Mouse (Mus musculus) hindbrain, embryonic 13.5 days (tissue): ENCODE measurements at regions not wholly inside any gene's neighbourhood (a gene's known extent, or its start where the extent isn't known, plus 50 kb on each side); places are given as distances from the start of the nearest gene placed in this dataset.

Experiments
- ATAC-seq: fragments of 200-750 bp; cut with Nextera tagmentation; 2 replicates; pipeline ENCODE4 v1.8.0; 2017; ENCODE audit warnings: moderate TSS enrichment; ENCODE audit not compliant: low FRiP score
- H3K27ac ChIP-seq: fragments of 300-500 bp; sonication (generic); 2 replicates; pipeline ENCODE4 v1.5.1; 2015; ENCODE audit warnings: inconsistent platforms, mild to moderate bottlenecking, moderate library complexity
- H3K27me3 ChIP-seq: fragments of 300-500 bp; sonication (generic); 2 replicates; pipeline ENCODE4 v1.6.1; 2015; ENCODE audit warnings: mild to moderate bottlenecking, inconsistent platforms
- H3K36me3 ChIP-seq: fragments of 300-500 bp; sonication (generic); 2 replicates; pipeline ENCODE4 v1.6.1; 2015; ENCODE audit warnings: mild to moderate bottlenecking, inconsistent platforms
- H3K4me1 ChIP-seq: fragments of 300-500 bp; sonication (generic); replicated peaks from 2 replicates; pipeline ENCODE4 v1.6.1; 2015; ENCODE audit warnings: inconsistent platforms
- H3K4me2 ChIP-seq: fragments of 300-500 bp; sonication (generic); 2 replicates; pipeline ENCODE4 v1.6.1; 2015; ENCODE audit warnings: inconsistent platforms, mild to moderate bottlenecking, moderate library complexity
- H3K4me3 ChIP-seq: fragments of 300-500 bp; sonication (generic); 2 replicates; pipeline ENCODE4 v1.5.1; 2015; ENCODE audit warnings: mild to moderate bottlenecking, inconsistent platforms
- H3K9ac ChIP-seq: fragments of 300-500 bp; sonication (generic); 2 replicates; pipeline ENCODE4 v1.6.1; 2015; ENCODE audit warnings: mild to moderate bottlenecking, inconsistent platforms
- H3K9me3 ChIP-seq: fragments of 300-500 bp; sonication (generic); 2 replicates; pipeline ENCODE4 v1.6.1; 2016; ENCODE audit warnings: inconsistent platforms
- WGBS: fragments of 180-500 bp; shearing (Covaris S2); methylation state at CpG from one replicate; pipeline ENCODE4 v1.1.7; 2015; 5-methylcytosine and 5-hydroxymethylcytosine counted together

- Histone ChIP-seq H3K9ac (no peak overlapping the region), H3K4me1 (peaks cover 9% of the 10 kb centered on the region), H3K27me3 (no peaks in the 10 kb centered on the region), H3K4me2 (no peak overlapping the region), H3K36me3 (no peaks in the 10 kb centered on the region), H3K9me3 (no peaks in the 10 kb centered on the region), H3K4me3 (no peak overlapping the region), H3K27ac (0 out of 2 replicates have a peak overlapping the region, but pooled peaks have one; percentile 8)
- ATAC-seq, result no peak
- 41% methylated on average over 2 of the region's 2 CpGs for WGBS
These were observed 104.7 kb upstream of the Camk2d start for GRCm38 (mm10) chr3:126491251-126491913.

- Histone ChIP-seq H3K27ac (0 out of 2 replicates have a peak overlapping the region, but pooled peaks have one; percentile 8), H3K4me3 (no peak overlapping the region), H3K9me3 (no peaks in the 10 kb centered on the region), H3K27me3 (no peaks in the 10 kb centered on the region), H3K4me2 (no peak overlapping the region), H3K36me3 (no peaks in the 10 kb centered on the region), H3K9ac (no peak overlapping the region), H3K4me1 (peaks cover 9% of the 10 kb centered on the region)
- no peak for ATAC-seq
- 90% methylated on average over 3 of the region's 3 CpGs for WGBS
These were observed 104.2 kb upstream of the Camk2d start for GRCm38 (mm10) chr3:126491914-126492265.

GRCm38 (mm10) chr3:126498823-126499222 is 97.3 kb upstream of the Camk2d start:
- 73% methylated on average over 2 of the region's 2 CpGs for WGBS
- no peak for ATAC-seq
- Histone ChIP-seq H3K9me3 (no peaks in the 10 kb centered on the region), H3K4me2 (no peak overlapping the region), H3K27me3 (no peaks in the 10 kb centered on the region), H3K36me3 (no peaks in the 10 kb centered on the region), H3K4me3 (no peak overlapping the region), H3K27ac (no peak overlapping the region), H3K9ac (no peak overlapping the region), H3K4me1 (no peaks in the 10 kb centered on the region)

- no peak for ATAC-seq
- no peaks in the 10 kb centered on the region for H3K9me3 ChIP-seq
- no peak overlapping the region for H3K4me3 ChIP-seq
- H3K27me3 ChIP-seq, result no peaks in the 10 kb centered on the region
- 81% methylated on average over 2 of the region's 2 CpGs for WGBS
- no peaks in the 10 kb centered on the region for H3K4me1 ChIP-seq
- H3K36me3 ChIP-seq, result no peaks in the 10 kb centered on the region
- H3K9ac ChIP-seq, result no peak overlapping the region
- H3K4me2 ChIP-seq, result no peak overlapping the region
- H3K27ac ChIP-seq, result no peak overlapping the region
These were observed 95.9 kb upstream of the Camk2d start for GRCm38 (mm10) chr3:126500247-126500646.

- no peak for ATAC-seq
- Histone ChIP-seq H3K9ac (no peak overlapping the region), H3K4me3 (no peak overlapping the region), H3K9me3 (no peaks in the 10 kb centered on the region), H3K4me1 (no peaks in the 10 kb centered on the region), H3K36me3 (no peaks in the 10 kb centered on the region), H3K4me2 (no peak overlapping the region), H3K27ac (no peak overlapping the region), H3K27me3 (no peaks in the 10 kb centered on the region)
- 94% methylated on average over 2 of the region's 2 CpGs for WGBS
These were observed 94.3 kb upstream of the Camk2d start for GRCm38 (mm10) chr3:126501826-126502225.

GRCm38 (mm10) chr3:126505685-126506084 is 90.4 kb upstream of the Camk2d start:
- Histone ChIP-seq H3K4me1 (no peaks in the 10 kb centered on the region), H3K9ac (no peak overlapping the region), H3K4me3 (no peak overlapping the region), H3K27me3 (no peaks in the 10 kb centered on the region), H3K9me3 (peaks cover 5% of the 10 kb centered on the region; the same call in 1 of the 2 replicates), H3K36me3 (no peaks in the 10 kb centered on the region), H3K4me2 (no peak overlapping the region), H3K27ac (no peak overlapping the region)
- WGBS, result 73% methylated on average over 1 of the region's 1 CpGs
- ATAC-seq, result no peak

- Histone ChIP-seq H3K27ac (no peak overlapping the region), H3K9me3 (peaks cover under 1% of the 10 kb centered on the region; the same call in 1 of the 2 replicates), H3K4me2 (no peak overlapping the region), H3K4me1 (no peaks in the 10 kb centered on the region), H3K4me3 (no peak overlapping the region), H3K27me3 (no peaks in the 10 kb centered on the region), H3K9ac (no peak overlapping the region), H3K36me3 (no peaks in the 10 kb centered on the region)
- WGBS, result 23% methylated on average over 2 of the region's 2 CpGs
- ATAC-seq, result no peak
These were observed 81.3 kb upstream of the Camk2d start for GRCm38 (mm10) chr3:126514842-126515241.

- Histone ChIP-seq H3K36me3 (no peaks in the 10 kb centered on the region), H3K9ac (no peak overlapping the region), H3K4me1 (0 out of 2 replicates have a peak, but pooled peaks cover 2% of the 10 kb centered on the region), H3K4me2 (no peak overlapping the region), H3K4me3 (no peak overlapping the region), H3K27ac (no peak overlapping the region), H3K9me3 (no peaks in the 10 kb centered on the region), H3K27me3 (no peaks in the 10 kb centered on the region)
- 51% methylated on average over 7 of the region's 7 CpGs for WGBS
- ATAC-seq, result peak; percentile 59; the same call in 1 of the 2 replicates
These were observed 61.8 kb upstream of the Camk2d start for GRCm38 (mm10) chr3:126534118-126534820.

GRCm38 (mm10) chr3:126535340-126535739 is 60.8 kb upstream of the Camk2d start:
- no peak overlapping the region for H3K4me3 ChIP-seq
- H3K27me3 ChIP-seq, result no peaks in the 10 kb centered on the region
- H3K27ac ChIP-seq, result no peak overlapping the region
- H3K4me2 ChIP-seq, result no peak overlapping the region
- H3K9ac ChIP-seq, result no peak overlapping the region
- H3K4me1 ChIP-seq, result 0 out of 2 replicates have a peak, but pooled peaks cover 2% of the 10 kb centered on the region
- no peaks in the 10 kb centered on the region for H3K9me3 ChIP-seq
- H3K36me3 ChIP-seq, result no peaks in the 10 kb centered on the region
- ATAC-seq, result no peak

- no peak overlapping the region for H3K27ac ChIP-seq
- H3K9ac ChIP-seq, result no peak overlapping the region
- 0 out of 2 replicates have a peak, but pooled peaks cover 2% of the 10 kb centered on the region for H3K4me1 ChIP-seq
- WGBS, result 90% methylated on average over 7 of the region's 7 CpGs
- no peak overlapping the region for H3K4me2 ChIP-seq
- no peak overlapping the region for H3K4me3 ChIP-seq
- no peak for ATAC-seq
- no peaks in the 10 kb centered on the region for H3K9me3 ChIP-seq
- no peaks in the 10 kb centered on the region for H3K36me3 ChIP-seq
- H3K27me3 ChIP-seq, result no peaks in the 10 kb centered on the region
These were observed 57.6 kb upstream of the Camk2d start for GRCm38 (mm10) chr3:126538516-126538915.

- Histone ChIP-seq H3K4me3 (no peak overlapping the region), H3K36me3 (no peaks in the 10 kb centered on the region), H3K9ac (no peak overlapping the region), H3K4me2 (no peak overlapping the region), H3K27me3 (no peaks in the 10 kb centered on the region), H3K4me1 (no peaks in the 10 kb centered on the region), H3K27ac (no peak overlapping the region), H3K9me3 (no peaks in the 10 kb centered on the region)
- no peak for ATAC-seq
- 90% methylated on average over 4 of the region's 4 CpGs for WGBS
These were observed 55.0 kb upstream of the Camk2d start for GRCm38 (mm10) chr3:126541105-126541504.
